Mouse (Mus musculus) gastrocnemius, postnatal 4 days (tissue): ENCODE results near the gene Mfsd6l. TPM values are rescaled to one million over a fixed set of nuclear protein-coding genes. Genes with fewer than 3 reads are reported as not detected.

Experiments
- DNase-seq, 2 experiments: peaks; one replicate each; pipeline ENCODE4 v3.0.0; 2021 to 2022; ENCODE audit warnings: low spot score in 2 of 2, mixed read lengths in 2 of 2
- total RNA-seq, 2 experiments: library from RNA; stranded (reverse); gene quantifications; 2 replicates each; pipeline ENCODE4 v1.2.3; 2021

The Mfsd6l gene
- total RNA-seq, 2 experiments from 2014 or later: 0.21 TPM; not detected in 1

GRCm38 (mm10) chr11:68601486-68601991 is 45.6 kb downstream of the Mfsd6l start:
- DNase-seq: peak in 1 of 2 experiments; percentile 32

GRCm38 (mm10) chr11:68602200-68602931 is 46.4 kb downstream of the Mfsd6l start:
- DNase-seq: peak in 1 of 2 experiments; percentile 38

GRCm38 (mm10) chr11:68607046-68607445 is 51.1 kb downstream of the Mfsd6l start:
- no peak for DNase-seq

Other genes starting within 250 kb of the Mfsd6l start
- gene Ntn1, start 155.4 kb upstream of the Mfsd6l start, total RNA-seq: 10 to 100 TPM; 28.6 to 29.0 TPM
- under 1 TPM; 0.78 to 0.80 TPM for gene Pik3r5, start 124.1 kb upstream of the Mfsd6l start, total RNA-seq
- gene Pik3r6, start 53.2 kb upstream of the Mfsd6l start, total RNA-seq: 1 to 10 TPM; 3.8 to 4.8 TPM
- not detected for gene Ccdc42, start 30.8 kb downstream of the Mfsd6l start, total RNA-seq
- 10 to 100 TPM; 68.5 to 69.7 TPM for gene Myh10, start 135.4 kb downstream of the Mfsd6l start, total RNA-seq